Mouse (Mus musculus) CH12.LX (cell line): Measurements from ENCODE around the gene Acbd7.

ENCODE experiments used
- MYC ChIP-seq: IDR thresholded peaks from 2 replicates; pipeline ENCODE4 v1.6.1; 2011; ENCODE audit warnings: low read depth, mild to moderate bottlenecking, improper control_type of control experiment, low read length
- POLR2A ChIP-seq: IDR thresholded peaks from 2 replicates; pipeline ENCODE4 v1.6.1; 2011; ENCODE audit warnings: low read depth, mild to moderate bottlenecking, improper control_type of control experiment, low read length
- UBTF ChIP-seq: IDR thresholded peaks from 2 replicates; pipeline ENCODE4 v1.6.1; 2012; ENCODE audit warnings: low read depth, mild to moderate bottlenecking, inconsistent platforms, low read length, improper control_type of control experiment, moderate library complexity
- ZMIZ1 ChIP-seq: IDR thresholded peaks from 2 replicates; pipeline ENCODE4 v1.6.1; 2012; ENCODE audit warnings: low read depth, mild to moderate bottlenecking, inconsistent platforms, low read length, improper control_type of control experiment

DNA sequence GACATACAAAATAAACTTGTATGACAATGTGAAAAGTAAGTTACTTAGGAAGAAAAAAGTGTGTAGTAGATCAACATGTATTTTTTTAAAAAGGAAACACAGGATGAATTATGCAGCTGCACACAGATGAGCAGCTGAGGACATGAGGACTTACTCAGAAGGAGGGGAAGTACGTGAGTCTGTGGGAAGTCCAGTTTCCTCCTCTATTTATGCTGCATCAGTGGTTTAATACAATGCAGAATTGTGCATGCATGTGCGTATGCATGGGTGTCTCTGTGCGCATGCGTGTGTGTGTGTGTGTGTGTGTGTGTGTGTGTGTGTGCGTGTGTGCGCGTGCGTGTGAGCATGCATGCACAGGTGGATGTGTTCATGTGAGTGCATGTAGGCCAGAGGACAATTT, 19.8 kb downstream of the Acbd7 start:
- no peak for TF ChIP-seq ZMIZ1
- no peak for TF ChIP-seq UBTF
- TF ChIP-seq MYC: no peak
- no peak for TF ChIP-seq POLR2A
